Mouse (Mus musculus) G1E (cell line): ENCODE results near the gene Polr2g.

ENCODE experiments used
- CTCF ChIP-seq: IDR thresholded peaks from 2 replicates; pipeline ENCODE4 v1.5.1; 2012; ENCODE audit warnings: low read depth, low read length, inconsistent platforms, mixed read lengths
- GATA1 ChIP-seq: IDR thresholded peaks from 2 replicates; pipeline ENCODE4 v1.6.1; 2012; ENCODE audit warnings: borderline replicate concordance, low read length, inconsistent platforms, mixed read lengths
- GATA2 ChIP-seq: IDR thresholded peaks from 2 replicates; pipeline ENCODE4 v1.6.1; 2012; ENCODE audit warnings: low read depth, low read length, inconsistent platforms, borderline replicate concordance
- POLR2AphosphoS5 ChIP-seq: IDR thresholded peaks from 2 replicates; pipeline ENCODE4 v1.6.1; 2012; ENCODE audit warnings: low read depth, low read length, inconsistent platforms; ENCODE audit not compliant: insufficient replicate concordance

- no peak for TF ChIP-seq CTCF
- TF ChIP-seq GATA2 = no peak
- no peak for TF ChIP-seq GATA1
- TF ChIP-seq POLR2AphosphoS5 = no peak
Measured at GRCm38 (mm10) chr19:8830664-8831063, 32.3 kb upstream of the Polr2g start.
